Mouse (Mus musculus): ENCODE measurements around the gene Sirt4.

- TF ChIP-seq CTCF (IDR thresholded peaks at IDR 0.05; ENCODE audit: low read depth, low read length), result no peak
- TF ChIP-seq GATA1 (IDR thresholded peaks at IDR 0.05; ENCODE audit: borderline replicate concordance, low read length), result no peak
- no peak for TF ChIP-seq POLR2AphosphoS5 (IDR thresholded peaks at IDR 0.05; ENCODE audit: insufficient replicate concordance, low read depth, low read length)
- TF ChIP-seq TAL1 (conservative IDR thresholded peaks at IDR 0.05; ENCODE audit: low read depth, low read length), result no peak
Observed at GRCm38 (mm10) chr5:115503035-115503434, 18.5 kb upstream of the Sirt4 start.

Data from G1E (cell line).